Mouse (Mus musculus): ENCODE measurements around the gene Phf13. TPM values are rescaled to one million over a fixed set of nuclear protein-coding genes. Genes with fewer than 3 reads are reported as not detected.

Gene Phf13
- polyA plus RNA-seq, 1 experiment from 2014 or later = 32.1 TPM

DNA sequence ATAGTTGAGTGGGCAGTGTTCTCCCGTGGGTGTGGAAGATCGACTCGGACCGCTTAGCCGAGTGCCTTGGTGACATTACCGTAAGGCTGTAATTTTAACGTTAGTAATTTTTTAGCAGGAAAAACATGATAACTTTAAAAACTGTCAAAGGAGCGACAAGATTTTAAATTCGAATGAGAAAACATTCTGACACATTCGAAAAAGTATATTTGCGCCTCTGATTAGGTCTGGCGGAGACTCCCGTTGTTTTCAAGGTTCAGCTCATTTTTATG, 829 bp upstream of the Phf13 start:
- Histone ChIP-seq H3K4me1 (peaks cover 26% of the 10 kb centered on the region), H3K9me3 (no peaks in the 10 kb centered on the region), H3K36me3 (replicated peaks) (peaks cover 16% of the 10 kb centered on the region), H3K27ac (replicated peaks) (peak overlapping the region; percentile 94), H3K27me3 (replicated peaks; ENCODE audit: low read depth, poor library complexity, severe bottlenecking) (0 out of 2 replicates have a peak, but pooled peaks cover 5% of the 10 kb centered on the region), H3K4me3 (peak overlapping the region; percentile 100)
- 7% methylated on average over 13 of the region's 13 CpGs for WGBS
- DNase-seq (ENCODE audit: low spot score) = no peak

DNA sequence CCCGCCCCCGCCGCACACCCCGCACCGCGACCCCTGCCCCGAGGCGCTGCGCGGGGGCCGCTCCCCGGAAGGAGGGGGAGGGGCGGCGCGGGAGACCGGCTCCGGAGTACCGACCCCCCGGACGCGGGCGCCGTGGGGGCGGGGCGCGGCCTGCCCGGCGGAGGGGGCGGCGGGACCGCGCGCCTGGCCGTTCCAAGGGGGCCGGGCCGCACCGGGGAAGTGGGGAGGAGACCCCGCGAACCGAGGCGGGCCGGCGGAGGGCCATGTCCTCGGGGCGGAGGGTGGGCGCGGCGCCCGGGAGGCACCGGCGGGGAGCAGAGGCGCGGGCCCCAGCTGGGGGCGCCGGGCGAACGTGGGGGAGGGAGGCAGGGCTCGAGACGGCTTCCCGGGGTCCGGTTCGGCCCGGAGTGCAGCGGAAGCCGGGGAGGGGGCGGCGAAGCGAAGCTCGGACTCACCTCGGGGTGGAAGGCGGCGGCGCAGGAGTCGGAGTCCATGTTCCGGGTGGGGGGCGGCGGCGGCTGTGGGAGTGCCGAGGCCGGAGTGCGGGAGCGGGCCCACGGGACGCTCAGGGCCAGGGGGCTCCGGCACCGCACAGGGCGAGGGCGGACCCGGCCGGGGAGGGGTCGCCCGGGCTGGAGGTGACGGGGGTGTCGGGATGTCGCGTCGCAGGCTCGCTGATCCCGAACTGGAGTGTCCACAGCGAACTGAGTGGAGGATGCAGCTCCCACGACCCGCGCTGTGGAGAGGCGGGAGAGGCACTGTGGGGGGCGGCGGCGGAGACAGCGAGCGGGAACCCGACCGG, 486 bp downstream of the Phf13 start:
- Histone ChIP-seq H3K4me3 (peak overlapping the region; percentile 100), H3K27ac (replicated peaks) (peak overlapping the region; percentile 94), H3K27me3 (replicated peaks; ENCODE audit: low read depth, poor library complexity, severe bottlenecking) (0 out of 2 replicates have a peak, but pooled peaks cover 5% of the 10 kb centered on the region), H3K36me3 (replicated peaks) (peaks cover 29% of the 10 kb centered on the region), H3K9me3 (no peaks in the 10 kb centered on the region), H3K4me1 (peaks cover 26% of the 10 kb centered on the region)
- WGBS = 1% methylated on average over 99 of the region's 111 CpGs
- DNase-seq (ENCODE audit: low spot score) = no peak

DNA sequence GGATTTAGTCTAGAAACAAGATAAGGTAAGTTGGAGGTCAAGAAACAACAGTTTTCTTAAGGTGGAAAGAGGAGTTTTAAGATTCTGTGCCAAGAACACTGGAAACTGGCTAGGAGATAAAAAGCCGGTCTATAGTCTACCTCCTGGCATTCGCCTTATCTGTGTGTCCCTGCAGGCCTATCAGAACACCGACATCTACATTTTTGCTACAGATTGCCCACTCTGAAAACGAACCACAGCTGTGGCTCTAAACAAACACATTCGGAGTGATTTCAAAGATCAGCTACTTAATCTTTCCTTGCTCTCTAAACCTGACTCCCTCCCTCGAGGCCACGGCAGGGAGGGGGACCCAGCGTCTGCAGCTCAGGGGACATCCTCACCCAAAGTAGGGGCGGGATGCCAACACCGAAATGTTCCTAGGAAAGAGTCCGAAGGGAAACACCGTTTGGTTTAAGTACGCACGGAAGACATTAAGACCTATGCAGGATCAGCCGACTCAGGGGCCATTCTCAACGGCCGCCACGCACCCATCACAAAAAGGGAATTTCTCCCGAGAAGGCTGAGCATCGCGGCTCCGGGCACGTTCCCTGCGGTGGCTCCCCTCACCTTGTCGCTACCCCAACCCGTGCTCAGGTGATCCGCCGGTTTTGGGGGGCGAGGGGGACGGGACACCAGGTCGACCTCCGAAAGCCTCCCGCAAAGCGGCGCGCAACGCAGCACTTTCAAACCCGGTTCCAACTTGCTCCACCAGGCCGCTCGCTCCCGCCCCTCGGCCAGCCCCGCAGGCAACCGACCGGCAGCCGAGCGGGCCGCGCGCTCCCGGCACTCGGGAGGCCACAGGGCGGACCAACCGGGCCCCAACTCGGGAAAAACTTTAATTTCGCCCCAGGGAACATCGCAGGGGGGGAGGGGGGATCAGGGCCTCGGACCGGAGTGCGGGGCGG, 1.6 kb downstream of the Phf13 start:
- Histone ChIP-seq H3K4me3 (peak overlapping the region; percentile 100), H3K27ac (replicated peaks) (peak overlapping the region; percentile 94), H3K9me3 (no peaks in the 10 kb centered on the region), H3K27me3 (replicated peaks; ENCODE audit: low read depth, poor library complexity, severe bottlenecking) (0 out of 2 replicates have a peak, but pooled peaks cover 5% of the 10 kb centered on the region), H3K4me1 (peaks cover 26% of the 10 kb centered on the region), H3K36me3 (replicated peaks) (peaks cover 40% of the 10 kb centered on the region)
- peak; percentile 68 for DNase-seq (ENCODE audit: low spot score)
- WGBS = under 1% methylated on average over 61 of the region's 61 CpGs

DNA sequence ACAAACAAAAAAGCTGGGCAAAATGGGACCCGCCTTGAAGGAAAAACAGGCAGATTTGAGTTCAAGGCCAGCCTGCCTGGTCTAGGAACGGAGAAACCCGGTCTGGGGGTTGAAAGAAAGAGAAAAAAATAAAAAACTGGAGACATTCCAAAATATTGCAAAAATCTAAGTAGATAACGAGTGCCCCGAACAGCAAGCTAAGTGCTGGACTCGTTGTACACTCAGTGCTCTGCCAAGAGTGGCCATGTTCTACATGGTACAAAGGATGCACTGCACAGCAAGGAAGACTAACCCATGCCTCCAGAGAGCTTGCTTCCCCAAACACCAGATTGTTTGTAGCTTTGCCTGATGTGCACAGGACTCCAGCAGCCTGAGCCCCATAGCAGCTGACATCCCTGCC, 3.0 kb downstream of the Phf13 start:
- H3K4me1 ChIP-seq = peaks cover 40% of the 10 kb centered on the region
- H3K4me3 ChIP-seq = no peak overlapping the region
- H3K27ac ChIP-seq (replicated peaks) = no peak overlapping the region
- peaks cover 41% of the 10 kb centered on the region for H3K36me3 ChIP-seq (replicated peaks)
- 89% methylated on average over 6 of the region's 6 CpGs for WGBS
- no peaks in the 10 kb centered on the region for H3K9me3 ChIP-seq
- no peak for DNase-seq (ENCODE audit: low spot score)
- H3K27me3 ChIP-seq (replicated peaks; ENCODE audit: low read depth, poor library complexity, severe bottlenecking) = 0 out of 2 replicates have a peak, but pooled peaks cover 5% of the 10 kb centered on the region

- no peak overlapping the region for H3K27ac ChIP-seq (replicated peaks)
- 94% methylated on average over 9 of the region's 9 CpGs for WGBS
- DNase-seq (ENCODE audit: low spot score) = no peak
- no peak overlapping the region for H3K4me3 ChIP-seq
- H3K27me3 ChIP-seq (replicated peaks; ENCODE audit: low read depth, poor library complexity, severe bottlenecking) = no peaks in the 10 kb centered on the region
- H3K4me1 ChIP-seq = peaks cover 40% of the 10 kb centered on the region
- peaks cover 42% of the 10 kb centered on the region for H3K36me3 ChIP-seq (replicated peaks)
- H3K9me3 ChIP-seq = no peaks in the 10 kb centered on the region
Observed at GRCm38 (mm10) chr4:151992091-151992490, 4.0 kb downstream of the Phf13 start.

GRCm38 (mm10) chr4:151989110-151989488, 7.0 kb downstream of the Phf13 start:
- WGBS = 30% methylated on average over 6 of the region's 6 CpGs
- DNase-seq (ENCODE audit: low spot score) = no peak
- peaks cover 50% of the 10 kb centered on the region for H3K4me1 ChIP-seq
- H3K36me3 ChIP-seq (replicated peaks) = peaks cover 65% of the 10 kb centered on the region
- peak overlapping the region; percentile 96 for H3K27ac ChIP-seq (replicated peaks)
- H3K27me3 ChIP-seq (replicated peaks; ENCODE audit: low read depth, poor library complexity, severe bottlenecking) = no peaks in the 10 kb centered on the region
- no peaks in the 10 kb centered on the region for H3K9me3 ChIP-seq
- peak overlapping the region; percentile 89 for H3K4me3 ChIP-seq

GRCm38 (mm10) chr4:151988342-151989109, 7.5 kb downstream of the Phf13 start, which contains the start of gene Thap3:
Gene Thap3, minus strand, starts transcription at chr4:151988997.
- H3K9me3 ChIP-seq = no peaks in the 10 kb centered on the region
- H3K36me3 ChIP-seq (replicated peaks) = peaks cover 71% of the 10 kb centered on the region
- 1% methylated on average over 54 of the region's 54 CpGs for WGBS
- H3K27ac ChIP-seq (replicated peaks) = peak within 1 kb of the TSS; percentile 96
- H3K27me3 ChIP-seq (replicated peaks; ENCODE audit: low read depth, poor library complexity, severe bottlenecking) = no peaks in the 10 kb centered on the region
- peaks cover 50% of the 10 kb centered on the region for H3K4me1 ChIP-seq
- peak within 1 kb of the TSS; percentile 89 for H3K4me3 ChIP-seq
- DNase-seq (ENCODE audit: low spot score) = peak; percentile 86

DNA sequence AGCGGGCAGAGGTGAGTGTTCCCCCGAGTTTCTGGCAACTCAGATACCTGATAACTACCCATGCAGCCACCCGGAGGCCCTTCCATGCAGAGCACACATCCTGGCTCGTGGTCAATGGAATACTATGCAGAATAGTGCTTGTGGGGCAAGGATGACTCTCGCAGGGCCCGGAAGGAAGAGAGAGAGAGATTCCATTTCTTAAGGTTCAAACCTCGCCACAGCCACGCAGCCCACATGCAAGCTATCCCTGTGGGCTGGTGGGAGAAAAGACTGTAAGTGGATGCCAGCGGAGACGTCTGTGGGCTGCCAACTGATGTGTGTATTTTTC, 8.1 kb downstream of the Phf13 start:
- no peak for DNase-seq (ENCODE audit: low spot score)
- Histone ChIP-seq H3K27ac (replicated peaks) (peak overlapping the region; percentile 96), H3K9me3 (no peaks in the 10 kb centered on the region), H3K4me3 (peak overlapping the region; percentile 89), H3K4me1 (peaks cover 52% of the 10 kb centered on the region), H3K27me3 (replicated peaks; ENCODE audit: low read depth, poor library complexity, severe bottlenecking) (no peaks in the 10 kb centered on the region), H3K36me3 (replicated peaks) (peaks cover 71% of the 10 kb centered on the region)
- 29% methylated on average over 10 of the region's 10 CpGs for WGBS

DNA sequence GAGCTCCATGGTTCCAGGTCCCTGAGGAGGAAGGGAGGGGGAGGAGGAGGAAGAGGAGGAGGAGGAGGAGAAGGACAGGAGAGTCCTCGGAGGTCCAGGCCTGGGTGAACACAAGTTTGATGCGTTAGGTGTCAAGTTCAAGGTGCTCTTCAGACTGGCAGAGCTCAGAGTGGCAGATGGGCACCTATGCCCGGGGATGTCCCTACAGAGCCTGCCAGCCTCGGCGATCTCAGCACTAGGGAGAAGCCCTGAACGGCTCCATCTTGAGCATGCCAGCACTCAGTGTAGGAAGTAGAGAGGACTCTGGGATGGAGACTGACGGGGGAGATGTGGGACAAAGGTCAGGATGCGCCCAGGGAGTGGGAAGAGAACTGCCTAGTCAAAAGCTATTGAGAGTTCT, 9.4 kb downstream of the Phf13 start:
- no peak for DNase-seq (ENCODE audit: low spot score)
- Histone ChIP-seq H3K27me3 (replicated peaks; ENCODE audit: low read depth, poor library complexity, severe bottlenecking) (no peaks in the 10 kb centered on the region), H3K9me3 (no peaks in the 10 kb centered on the region), H3K4me1 (peaks cover 58% of the 10 kb centered on the region), H3K36me3 (replicated peaks) (peaks cover 71% of the 10 kb centered on the region), H3K27ac (replicated peaks) (no peak overlapping the region), H3K4me3 (peak overlapping the region; percentile 17; the same call in 1 of the 2 replicates)
- 69% methylated on average over 8 of the region's 8 CpGs for WGBS

DNA sequence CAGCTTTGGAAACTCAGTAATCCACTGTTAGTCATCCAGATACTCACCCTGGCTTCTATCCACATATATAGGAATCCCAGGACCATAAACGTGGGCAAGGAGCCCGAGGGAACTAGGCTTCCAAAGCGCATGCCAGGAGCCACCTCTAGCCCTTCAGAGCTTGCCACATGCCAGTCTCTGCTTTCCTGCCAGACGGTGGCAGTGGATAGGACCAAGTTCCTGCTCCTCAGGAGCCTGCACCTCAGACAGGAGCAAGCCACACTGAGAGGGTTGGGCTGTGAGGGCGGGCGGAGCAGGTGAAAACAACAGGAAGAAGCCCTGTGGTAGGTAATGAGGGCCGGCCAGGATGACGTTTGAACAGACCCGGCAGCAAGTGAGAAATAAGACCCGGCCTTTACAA, 10.2 kb downstream of the Phf13 start:
- 35% methylated on average over 10 of the region's 10 CpGs for WGBS
- Histone ChIP-seq H3K27ac (replicated peaks) (peak overlapping the region; percentile 35; the same call in 1 of the 2 replicates), H3K36me3 (replicated peaks) (peaks cover 71% of the 10 kb centered on the region)

DNA sequence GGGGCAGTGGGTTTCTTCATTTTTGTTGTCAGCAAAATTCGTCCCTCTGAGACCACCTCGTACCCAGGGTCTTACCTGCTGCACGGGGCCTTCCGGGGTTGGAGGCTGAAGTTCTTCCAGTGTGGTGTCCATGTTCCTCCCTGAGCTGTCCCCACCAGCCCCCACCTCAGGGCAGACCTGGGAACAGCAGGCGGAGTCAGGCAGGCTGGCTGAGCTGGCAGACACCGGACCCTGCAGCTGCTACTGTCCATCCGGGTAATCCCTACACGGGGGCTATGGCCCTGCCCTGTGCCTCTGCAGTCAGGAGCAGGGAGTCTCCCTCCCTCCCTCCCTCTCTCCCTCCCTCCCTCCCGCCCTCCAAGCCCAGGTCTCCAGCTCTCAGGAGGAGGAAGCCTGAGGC, 12.5 kb downstream of the Phf13 start:
- H3K36me3 ChIP-seq (replicated peaks) = peaks cover 80% of the 10 kb centered on the region
- WGBS = 26% methylated on average over 9 of the region's 9 CpGs
- peak overlapping the region; percentile 44 for H3K27ac ChIP-seq (replicated peaks)
- peak overlapping the region; percentile 5; the same call in 1 of the 2 replicates for H3K4me3 ChIP-seq
- peak; percentile 58 for DNase-seq (ENCODE audit: low spot score)
- H3K4me1 ChIP-seq = peaks cover 51% of the 10 kb centered on the region
- no peaks in the 10 kb centered on the region for H3K9me3 ChIP-seq
- H3K27me3 ChIP-seq (replicated peaks; ENCODE audit: low read depth, poor library complexity, severe bottlenecking) = no peaks in the 10 kb centered on the region

More for the DNA sequence above, 10.2 kb downstream of the Phf13 start:
- H3K27me3 ChIP-seq (replicated peaks; ENCODE audit: low read depth, poor library complexity, severe bottlenecking) = no peaks in the 10 kb centered on the region
- no peak for DNase-seq (ENCODE audit: low spot score)
- no peaks in the 10 kb centered on the region for H3K9me3 ChIP-seq
- H3K4me3 ChIP-seq = 0 out of 2 replicates have a peak overlapping the region, but pooled peaks have one; percentile 17
- peaks cover 63% of the 10 kb centered on the region for H3K4me1 ChIP-seq

- Histone ChIP-seq H3K36me3 (replicated peaks) (peaks cover 84% of the 10 kb centered on the region), H3K27ac (replicated peaks) (peak overlapping the region; percentile 44; the same call in 1 of the 2 replicates), H3K27me3 (replicated peaks; ENCODE audit: low read depth, poor library complexity, severe bottlenecking) (no peaks in the 10 kb centered on the region), H3K4me3 (no peak overlapping the region), H3K9me3 (no peaks in the 10 kb centered on the region), H3K4me1 (peaks cover 46% of the 10 kb centered on the region)
- 45% methylated on average over 17 of the region's 17 CpGs for WGBS
- DNase-seq (ENCODE audit: low spot score) = no peak
Observed at GRCm38 (mm10) chr4:151983043-151983442, 13.0 kb downstream of the Phf13 start.
